Mouse (Mus musculus): ENCODE measurements at regions not wholly inside any gene's neighbourhood (a gene's known extent, or its start where the extent isn't known, plus 50 kb on each side); places are given as distances from the start of the nearest gene placed in this dataset.

GRCm38 (mm10) chr10:21490910-21491309 lies 102.0 kb upstream of the 1700020N01Rik start:
- 41% methylated on average over 8 of the region's 8 CpGs for WGBS (ENCODE audit: insufficient replicate concordance)
- no peak overlapping the region for H3K9ac ChIP-seq (ENCODE audit: low read depth, low read length)
- H3K9me3 ChIP-seq (replicated peaks; ENCODE audit: control insufficient read depth, low read length): no peaks in the 10 kb centered on the region
- no peak for ATAC-seq (replicated peaks; ENCODE audit: insufficient number of reproducible peaks, low FRiP score, low TSS enrichment)
- no peaks in the 10 kb centered on the region for H3K27me3 ChIP-seq (ENCODE audit: control insufficient read depth, insufficient read depth, low read length)
- H3K4me1 ChIP-seq (ENCODE audit: control insufficient read depth, insufficient read depth, low read length): no peaks in the 10 kb centered on the region
- H3K4me3 ChIP-seq (ENCODE audit: low read depth, low read length): no peak overlapping the region
- H3K36me3 ChIP-seq (ENCODE audit: control insufficient read depth, insufficient read depth, low read length): no peaks in the 10 kb centered on the region
- no peak overlapping the region for H3K27ac ChIP-seq (ENCODE audit: low read depth, low read length)
- H3K4me2 ChIP-seq: no peak overlapping the region

DNA sequence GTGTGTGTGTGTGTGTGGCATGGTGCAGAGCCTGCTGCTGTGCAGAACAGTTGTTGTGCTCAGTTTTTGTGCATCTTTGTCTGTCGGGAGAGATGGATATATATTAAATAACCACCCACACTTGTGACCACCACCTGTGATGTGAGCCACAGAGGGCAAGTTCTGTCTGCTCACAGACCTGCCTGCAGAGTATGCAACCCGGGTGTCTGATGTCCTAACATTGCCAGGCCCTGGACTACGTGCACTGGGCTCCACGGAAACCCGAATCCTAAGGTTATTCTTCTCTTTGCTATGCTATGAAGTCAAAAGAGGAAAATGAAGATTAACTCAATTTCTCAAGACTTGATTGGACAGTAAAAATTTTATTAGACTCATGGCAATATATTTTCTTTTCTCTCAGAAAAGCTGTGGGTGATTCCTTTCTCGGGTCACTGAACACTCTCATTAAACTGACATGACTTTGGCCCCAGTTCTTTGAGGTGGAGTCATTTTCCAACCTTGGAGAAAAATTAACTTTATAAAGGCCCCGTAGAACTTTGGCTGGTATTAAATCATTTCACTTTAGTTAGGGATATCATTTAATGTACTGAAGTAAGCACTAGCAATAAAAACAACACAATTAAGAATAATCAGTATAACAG lies 100.6 kb upstream of the 1700020N01Rik start:
- WGBS (ENCODE audit: insufficient replicate concordance): 81% methylated on average over 7 of the region's 7 CpGs
- no peaks in the 10 kb centered on the region for H3K27me3 ChIP-seq (ENCODE audit: control insufficient read depth, insufficient read depth, low read length)
- ATAC-seq (replicated peaks; ENCODE audit: insufficient number of reproducible peaks, low FRiP score, low TSS enrichment): no peak
- no peaks in the 10 kb centered on the region for H3K36me3 ChIP-seq (ENCODE audit: control insufficient read depth, insufficient read depth, low read length)
- no peaks in the 10 kb centered on the region for H3K9me3 ChIP-seq (replicated peaks; ENCODE audit: control insufficient read depth, low read length)
- H3K9ac ChIP-seq (ENCODE audit: low read depth, low read length): no peak overlapping the region
- H3K27ac ChIP-seq (ENCODE audit: low read depth, low read length): no peak overlapping the region
- no peaks in the 10 kb centered on the region for H3K4me1 ChIP-seq (ENCODE audit: control insufficient read depth, insufficient read depth, low read length)
- H3K4me3 ChIP-seq (ENCODE audit: low read depth, low read length): no peak overlapping the region
- no peak overlapping the region for H3K4me2 ChIP-seq

DNA sequence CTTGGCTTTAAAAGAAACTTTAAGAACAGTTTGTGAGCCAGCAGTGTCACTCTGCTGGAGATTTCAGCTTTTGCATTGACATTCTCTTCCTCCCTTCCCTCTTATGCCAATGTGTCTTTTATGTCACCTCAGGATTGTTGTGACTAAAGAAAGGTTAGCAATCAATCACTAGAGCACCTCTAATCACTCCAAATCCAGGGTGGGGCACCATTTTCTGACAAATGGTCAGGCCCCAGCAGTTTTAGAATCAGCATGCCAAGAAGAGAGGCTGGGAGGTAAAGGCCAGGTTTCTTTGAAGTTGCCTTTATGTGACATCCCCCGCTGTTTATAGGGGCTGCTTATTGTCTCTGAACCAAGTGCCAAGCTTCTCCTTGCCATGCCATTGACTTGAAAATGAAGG lies 98.4 kb upstream of the 1700020N01Rik start:
- H3K4me1 ChIP-seq (ENCODE audit: control insufficient read depth, insufficient read depth, low read length): no peaks in the 10 kb centered on the region
- H3K4me2 ChIP-seq: no peak overlapping the region
- no peak overlapping the region for H3K27ac ChIP-seq (ENCODE audit: low read depth, low read length)
- H3K27me3 ChIP-seq (ENCODE audit: control insufficient read depth, insufficient read depth, low read length): no peaks in the 10 kb centered on the region
- ATAC-seq (replicated peaks; ENCODE audit: insufficient number of reproducible peaks, low FRiP score, low TSS enrichment): no peak
- 46% methylated on average over 1 of the region's 1 CpGs for whole genome bisulfite sequencing (ENCODE audit: insufficient replicate concordance)
- H3K9me3 ChIP-seq (replicated peaks; ENCODE audit: control insufficient read depth, low read length): no peaks in the 10 kb centered on the region
- no peaks in the 10 kb centered on the region for H3K36me3 ChIP-seq (ENCODE audit: control insufficient read depth, insufficient read depth, low read length)
- no peak overlapping the region for H3K4me3 ChIP-seq (ENCODE audit: low read depth, low read length)
- no peak overlapping the region for H3K9ac ChIP-seq (ENCODE audit: low read depth, low read length)

- no peak overlapping the region for H3K4me3 ChIP-seq (ENCODE audit: low read depth, low read length)
- H3K27ac ChIP-seq (ENCODE audit: low read depth, low read length): no peak overlapping the region
- no peaks in the 10 kb centered on the region for H3K36me3 ChIP-seq (ENCODE audit: control insufficient read depth, insufficient read depth, low read length)
- no peaks in the 10 kb centered on the region for H3K4me1 ChIP-seq (ENCODE audit: control insufficient read depth, insufficient read depth, low read length)
- no peaks in the 10 kb centered on the region for H3K9me3 ChIP-seq (replicated peaks; ENCODE audit: control insufficient read depth, low read length)
- ATAC-seq (replicated peaks; ENCODE audit: insufficient number of reproducible peaks, low FRiP score, low TSS enrichment): no peak
- no peak overlapping the region for H3K9ac ChIP-seq (ENCODE audit: low read depth, low read length)
- WGBS (ENCODE audit: insufficient replicate concordance): 80% methylated on average over 3 of the region's 3 CpGs
- H3K27me3 ChIP-seq (ENCODE audit: control insufficient read depth, insufficient read depth, low read length): no peaks in the 10 kb centered on the region
- no peak overlapping the region for H3K4me2 ChIP-seq
These were observed 95.8 kb upstream of the 1700020N01Rik start for GRCm38 (mm10) chr10:21497110-21497509.

DNA sequence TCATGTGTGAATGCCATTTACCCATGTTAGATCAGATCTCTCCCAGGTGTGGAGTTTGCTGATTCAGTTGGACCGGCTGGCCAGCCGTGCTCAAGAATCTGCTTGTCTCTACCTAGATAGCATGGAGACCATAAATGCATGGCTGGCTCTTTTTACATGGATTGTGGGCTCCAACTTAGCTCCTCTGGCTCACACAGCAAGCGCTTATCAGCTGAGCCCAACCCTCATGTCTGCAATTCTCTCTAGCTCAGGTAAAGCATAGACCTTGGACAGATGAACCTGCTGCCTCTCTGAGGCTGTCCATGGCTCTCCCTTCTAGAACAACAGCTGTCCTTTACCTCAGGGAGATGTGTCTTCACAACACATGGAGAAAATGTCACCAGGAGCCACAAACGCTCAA lies 94.8 kb upstream of the 1700020N01Rik start:
- WGBS (ENCODE audit: insufficient replicate concordance): 80% methylated on average over 4 of the region's 4 CpGs
- Histone ChIP-seq H3K4me2 (no peak overlapping the region), H3K36me3 (ENCODE audit: control insufficient read depth, insufficient read depth, low read length) (no peaks in the 10 kb centered on the region), H3K27me3 (ENCODE audit: control insufficient read depth, insufficient read depth, low read length) (no peaks in the 10 kb centered on the region), H3K9ac (ENCODE audit: low read depth, low read length) (no peak overlapping the region), H3K27ac (ENCODE audit: low read depth, low read length) (no peak overlapping the region), H3K4me1 (ENCODE audit: control insufficient read depth, insufficient read depth, low read length) (no peaks in the 10 kb centered on the region), H3K4me3 (ENCODE audit: low read depth, low read length) (no peak overlapping the region), H3K9me3 (replicated peaks; ENCODE audit: control insufficient read depth, low read length) (no peaks in the 10 kb centered on the region)
- ATAC-seq (replicated peaks; ENCODE audit: insufficient number of reproducible peaks, low FRiP score, low TSS enrichment): no peak

- Histone ChIP-seq H3K9me3 (replicated peaks; ENCODE audit: control insufficient read depth, low read length) (no peaks in the 10 kb centered on the region), H3K4me2 (no peak overlapping the region), H3K9ac (ENCODE audit: low read depth, low read length) (no peak overlapping the region), H3K4me3 (ENCODE audit: low read depth, low read length) (no peak overlapping the region), H3K27me3 (ENCODE audit: control insufficient read depth, insufficient read depth, low read length) (no peaks in the 10 kb centered on the region), H3K36me3 (ENCODE audit: control insufficient read depth, insufficient read depth, low read length) (no peaks in the 10 kb centered on the region), H3K27ac (ENCODE audit: low read depth, low read length) (no peak overlapping the region), H3K4me1 (ENCODE audit: control insufficient read depth, insufficient read depth, low read length) (no peaks in the 10 kb centered on the region)
- ATAC-seq (replicated peaks; ENCODE audit: insufficient number of reproducible peaks, low FRiP score, low TSS enrichment): no peak
- WGBS (ENCODE audit: insufficient replicate concordance): 85% methylated on average over 4 of the region's 4 CpGs
These were observed 91.3 kb upstream of the 1700020N01Rik start for GRCm38 (mm10) chr10:21501658-21502057.

- Histone ChIP-seq H3K9ac (ENCODE audit: low read depth, low read length) (no peak overlapping the region), H3K27ac (ENCODE audit: low read depth, low read length) (no peak overlapping the region), H3K4me2 (no peak overlapping the region), H3K36me3 (ENCODE audit: control insufficient read depth, insufficient read depth, low read length) (no peaks in the 10 kb centered on the region), H3K4me3 (ENCODE audit: low read depth, low read length) (no peak overlapping the region), H3K9me3 (replicated peaks; ENCODE audit: control insufficient read depth, low read length) (no peaks in the 10 kb centered on the region), H3K4me1 (ENCODE audit: control insufficient read depth, insufficient read depth, low read length) (no peaks in the 10 kb centered on the region), H3K27me3 (ENCODE audit: control insufficient read depth, insufficient read depth, low read length) (no peaks in the 10 kb centered on the region)
- ATAC-seq (replicated peaks; ENCODE audit: insufficient number of reproducible peaks, low FRiP score, low TSS enrichment): no peak
- WGBS (ENCODE audit: insufficient replicate concordance): 84% methylated on average over 3 of the region's 3 CpGs
These were observed 88.5 kb upstream of the 1700020N01Rik start for GRCm38 (mm10) chr10:21504431-21504830.

DNA sequence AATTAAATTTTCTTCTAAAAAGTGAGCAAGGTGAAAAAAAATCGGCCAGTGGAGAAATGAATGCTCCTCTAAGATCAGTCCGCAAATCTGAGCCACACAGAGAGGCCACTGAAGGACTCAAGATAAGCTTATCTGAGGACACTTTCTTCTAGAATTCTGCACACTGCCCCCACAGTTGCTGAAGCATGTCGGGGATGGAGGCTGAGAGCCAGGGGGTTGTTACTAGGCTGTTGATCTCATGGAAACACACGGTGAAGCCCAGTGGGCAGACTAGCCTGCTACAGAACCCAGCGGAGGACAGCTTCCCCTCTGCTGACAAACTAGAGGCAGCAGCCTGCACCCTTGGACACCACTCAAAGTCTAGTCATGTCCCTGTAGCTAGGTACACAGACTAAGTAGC lies 81.6 kb upstream of the 1700020N01Rik start:
- Histone ChIP-seq H3K9me3 (replicated peaks; ENCODE audit: control insufficient read depth, low read length) (no peaks in the 10 kb centered on the region), H3K27ac (ENCODE audit: low read depth, low read length) (no peak overlapping the region)

GRCm38 (mm10) chr10:21512486-21512885 lies 80.5 kb upstream of the 1700020N01Rik start:
- no peak overlapping the region for H3K4me3 ChIP-seq (ENCODE audit: low read depth, low read length)
- no peak overlapping the region for H3K9ac ChIP-seq (ENCODE audit: low read depth, low read length)
- H3K27ac ChIP-seq (ENCODE audit: low read depth, low read length): no peak overlapping the region
- 72% methylated on average over 13 of the region's 13 CpGs for WGBS (ENCODE audit: insufficient replicate concordance)
- no peaks in the 10 kb centered on the region for H3K36me3 ChIP-seq (ENCODE audit: control insufficient read depth, insufficient read depth, low read length)
- H3K9me3 ChIP-seq (replicated peaks; ENCODE audit: control insufficient read depth, low read length): no peaks in the 10 kb centered on the region
- no peak overlapping the region for H3K4me2 ChIP-seq
- ATAC-seq (replicated peaks; ENCODE audit: insufficient number of reproducible peaks, low FRiP score, low TSS enrichment): no peak
- peaks cover 8% of the 10 kb centered on the region; the same call in 1 of the 2 replicates for H3K4me1 ChIP-seq (ENCODE audit: control insufficient read depth, insufficient read depth, low read length)
- no peaks in the 10 kb centered on the region for H3K27me3 ChIP-seq (ENCODE audit: control insufficient read depth, insufficient read depth, low read length)

More for the DNA sequence above, 81.6 kb upstream of the 1700020N01Rik start:
- no peak overlapping the region for H3K4me2 ChIP-seq
- H3K9ac ChIP-seq (ENCODE audit: low read depth, low read length): no peak overlapping the region
- no peaks in the 10 kb centered on the region for H3K36me3 ChIP-seq (ENCODE audit: control insufficient read depth, insufficient read depth, low read length)
- WGBS (ENCODE audit: insufficient replicate concordance): 26% methylated on average over 5 of the region's 5 CpGs
- no peaks in the 10 kb centered on the region for H3K27me3 ChIP-seq (ENCODE audit: control insufficient read depth, insufficient read depth, low read length)
- no peak for ATAC-seq (replicated peaks; ENCODE audit: insufficient number of reproducible peaks, low FRiP score, low TSS enrichment)
- peaks cover 8% of the 10 kb centered on the region; the same call in 1 of the 2 replicates for H3K4me1 ChIP-seq (ENCODE audit: control insufficient read depth, insufficient read depth, low read length)
- no peak overlapping the region for H3K4me3 ChIP-seq (ENCODE audit: low read depth, low read length)
